Mouse (Mus musculus): ENCODE measurements at regions not wholly inside any gene's neighbourhood (a gene's known extent, or its start where the extent isn't known, plus 50 kb on each side); places are given as distances from the start of the nearest gene placed in this dataset.

DNA sequence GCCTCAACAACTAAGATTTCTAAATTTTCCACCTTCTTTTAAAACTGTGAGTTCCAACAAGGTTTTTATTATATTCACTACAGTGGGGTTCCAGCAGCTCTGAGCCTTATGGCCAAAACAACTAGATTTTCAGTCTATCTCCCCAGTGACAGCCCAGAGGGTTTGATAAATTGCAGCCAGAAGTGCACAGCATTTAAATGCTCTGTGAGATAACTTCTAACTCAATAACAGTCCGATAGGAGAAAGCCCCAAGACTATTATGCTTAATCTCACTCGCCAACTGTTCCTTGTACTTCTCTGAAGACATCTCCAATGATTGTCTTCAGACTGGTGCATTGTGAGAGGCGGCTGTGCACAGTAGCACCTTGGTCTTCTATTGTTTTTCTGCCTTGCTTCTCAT is 2774.5 kb upstream of the Gm7489 start:
- 77% methylated on average over 3 of the region's 3 CpGs for WGBS
- ATAC-seq (replicated peaks; ENCODE audit: low FRiP score, low read depth) (no peak), DNase-seq (ENCODE audit: low spot score) (no peak)
- Histone ChIP-seq H3K4me3 (replicated peaks; ENCODE audit: low read depth, low read length) (no peak overlapping the region), H3K27me3 (ENCODE audit: insufficient read depth, low read length) (no peaks in the 10 kb centered on the region), H3K27ac (no peak overlapping the region), H3K9me3 (replicated peaks; ENCODE audit: low read length) (no peaks in the 10 kb centered on the region), H3K4me2 (ENCODE audit: low read length) (no peak overlapping the region), H3K36me3 (ENCODE audit: insufficient read depth, low read length) (no peaks in the 10 kb centered on the region), H3K4me1 (replicated peaks; ENCODE audit: insufficient read depth, low read length) (no peaks in the 10 kb centered on the region), H3K9ac (ENCODE audit: low read depth, low read length) (no peak overlapping the region)
- TF ChIP-seq CTCF (IDR thresholded peaks at IDR 0.05; ENCODE audit: low read depth): no peak

DNA sequence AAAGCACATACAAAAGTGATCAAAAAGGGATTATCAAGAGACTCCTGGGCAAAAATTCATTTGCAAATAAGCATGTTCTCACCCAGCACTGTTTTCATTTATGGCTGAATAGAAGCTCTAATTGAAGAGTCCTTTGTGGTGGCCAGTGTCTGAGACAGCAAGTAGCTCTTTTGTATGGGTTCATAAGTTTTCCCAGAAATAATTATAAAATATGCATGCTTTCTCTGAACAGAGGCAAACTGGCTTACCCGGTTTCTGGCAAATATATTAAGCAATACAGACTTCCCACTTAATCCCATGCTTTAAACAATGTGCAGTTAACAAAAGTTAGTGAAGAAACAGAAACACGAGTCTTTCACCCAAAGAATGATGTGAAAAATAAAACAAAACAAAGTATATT is 2758.8 kb upstream of the Gm7489 start:
- no peak for ATAC-seq (replicated peaks; ENCODE audit: low FRiP score, low read depth)
- Histone ChIP-seq H3K4me1 (replicated peaks; ENCODE audit: insufficient read depth, low read length) (no peaks in the 10 kb centered on the region), H3K27me3 (ENCODE audit: insufficient read depth, low read length) (no peaks in the 10 kb centered on the region), H3K9me3 (replicated peaks; ENCODE audit: low read length) (no peaks in the 10 kb centered on the region), H3K9ac (ENCODE audit: low read depth, low read length) (no peak overlapping the region), H3K27ac (no peak overlapping the region), H3K4me3 (replicated peaks; ENCODE audit: low read depth, low read length) (no peak overlapping the region), H3K4me2 (ENCODE audit: low read length) (no peak overlapping the region), H3K36me3 (ENCODE audit: insufficient read depth, low read length) (no peaks in the 10 kb centered on the region)
- no peak for TF ChIP-seq CTCF (IDR thresholded peaks at IDR 0.05; ENCODE audit: low read depth)
- no peak for DNase-seq (ENCODE audit: low spot score)
- WGBS: 73% methylated on average over 2 of the region's 2 CpGs

DNA sequence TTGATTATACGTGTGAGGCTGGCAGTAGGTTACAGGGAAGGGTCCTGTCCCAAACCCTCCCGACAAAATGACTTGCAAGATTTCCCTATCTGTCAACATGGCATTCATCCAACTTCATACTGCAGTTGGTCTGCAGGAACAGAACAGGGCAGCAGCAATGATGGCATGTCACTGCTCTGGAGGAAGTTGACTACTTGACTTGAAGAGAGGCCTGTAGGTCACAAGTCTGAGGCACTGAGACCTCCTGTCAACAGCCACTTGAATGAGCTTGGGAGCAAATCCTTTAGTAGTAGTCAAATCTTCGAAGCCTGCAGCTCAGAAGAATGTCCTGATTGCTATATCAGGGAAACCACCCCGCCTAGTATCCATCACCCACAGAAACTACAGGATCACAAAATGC is 2753.7 kb upstream of the Gm7489 start:
- no peak for ATAC-seq (replicated peaks; ENCODE audit: low FRiP score, low read depth)
- H3K4me1 ChIP-seq (replicated peaks; ENCODE audit: insufficient read depth, low read length): no peaks in the 10 kb centered on the region

DNA sequence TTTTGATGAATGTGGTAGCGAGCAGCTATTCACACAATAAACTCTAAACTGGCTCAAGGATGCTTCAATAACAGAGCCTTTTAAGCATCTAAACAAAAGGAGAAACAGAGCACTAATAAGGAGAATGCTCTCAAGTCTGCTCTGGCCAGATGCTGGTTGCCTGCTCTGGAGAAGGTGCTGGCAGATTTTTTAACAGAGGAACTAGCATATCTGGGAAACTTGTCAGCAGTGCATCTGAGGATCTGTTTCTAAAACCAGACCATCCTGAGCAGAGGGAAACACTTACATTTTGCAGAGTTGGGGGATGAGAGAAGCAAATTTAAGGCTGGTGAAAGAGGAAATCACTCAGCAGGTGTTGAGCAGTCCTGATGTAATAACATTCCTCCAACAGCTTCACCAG is 2748.6 kb upstream of the Gm7489 start:
- no peak overlapping the region for H3K27ac ChIP-seq
- no peaks in the 10 kb centered on the region for H3K9me3 ChIP-seq (replicated peaks; ENCODE audit: low read length)
- WGBS: 55% methylated on average over 1 of the region's 1 CpGs
- H3K4me1 ChIP-seq (replicated peaks; ENCODE audit: insufficient read depth, low read length): no peaks in the 10 kb centered on the region
- no peak for DNase-seq (ENCODE audit: low spot score)
- no peaks in the 10 kb centered on the region for H3K27me3 ChIP-seq (ENCODE audit: insufficient read depth, low read length)
- H3K4me2 ChIP-seq (ENCODE audit: low read length): 0 out of 2 replicates have a peak overlapping the region, but pooled peaks have one; percentile 10
- ATAC-seq (replicated peaks; ENCODE audit: low FRiP score, low read depth): no peak
- no peaks in the 10 kb centered on the region for H3K36me3 ChIP-seq (ENCODE audit: insufficient read depth, low read length)
- no peak overlapping the region for H3K4me3 ChIP-seq (replicated peaks; ENCODE audit: low read depth, low read length)
- no peak for TF ChIP-seq CTCF (IDR thresholded peaks at IDR 0.05; ENCODE audit: low read depth)
- H3K9ac ChIP-seq (ENCODE audit: low read depth, low read length): no peak overlapping the region

More for the DNA sequence above, 2753.7 kb upstream of the Gm7489 start:
- no peak for TF ChIP-seq CTCF (IDR thresholded peaks at IDR 0.05; ENCODE audit: low read depth)
- WGBS: 69% methylated on average over 4 of the region's 4 CpGs
- no peak overlapping the region for H3K4me2 ChIP-seq (ENCODE audit: low read length)
- no peaks in the 10 kb centered on the region for H3K27me3 ChIP-seq (ENCODE audit: insufficient read depth, low read length)
- H3K36me3 ChIP-seq (ENCODE audit: insufficient read depth, low read length): no peaks in the 10 kb centered on the region
- H3K27ac ChIP-seq: no peak overlapping the region
- H3K9me3 ChIP-seq (replicated peaks; ENCODE audit: low read length): no peaks in the 10 kb centered on the region
- H3K4me3 ChIP-seq (replicated peaks; ENCODE audit: low read depth, low read length): no peak overlapping the region
- no peak for DNase-seq (ENCODE audit: low spot score)
- H3K9ac ChIP-seq (ENCODE audit: low read depth, low read length): no peak overlapping the region

DNA sequence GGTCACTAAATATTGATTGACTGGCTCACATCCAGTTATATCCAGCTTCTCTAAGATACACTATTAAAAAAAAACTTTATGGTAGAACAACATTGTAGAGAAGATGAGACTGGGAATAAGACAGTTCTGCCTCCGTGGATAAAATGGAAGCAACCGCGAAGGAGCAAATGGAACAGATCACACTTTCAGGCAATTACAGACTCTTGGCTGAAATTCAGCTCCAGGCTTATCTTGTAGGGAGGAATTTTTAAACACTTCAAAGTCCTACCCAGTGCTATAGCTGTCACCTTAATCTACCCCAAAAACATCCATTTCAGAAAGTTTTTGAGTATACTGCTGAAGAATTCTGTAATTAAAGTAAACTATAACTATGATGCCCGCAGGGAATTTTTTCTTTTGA is 2745.2 kb upstream of the Gm7489 start:
- no peak overlapping the region for H3K9ac ChIP-seq (ENCODE audit: low read depth, low read length)
- no peak overlapping the region for H3K4me3 ChIP-seq (replicated peaks; ENCODE audit: low read depth, low read length)
- no peaks in the 10 kb centered on the region for H3K27me3 ChIP-seq (ENCODE audit: insufficient read depth, low read length)
- H3K9me3 ChIP-seq (replicated peaks; ENCODE audit: low read length): no peaks in the 10 kb centered on the region
- H3K27ac ChIP-seq: no peak overlapping the region
- ATAC-seq (replicated peaks; ENCODE audit: low FRiP score, low read depth) (no peak), DNase-seq (ENCODE audit: low spot score) (no peak)
- TF ChIP-seq CTCF (IDR thresholded peaks at IDR 0.05; ENCODE audit: low read depth): no peak
- no peaks in the 10 kb centered on the region for H3K4me1 ChIP-seq (replicated peaks; ENCODE audit: insufficient read depth, low read length)
- no peaks in the 10 kb centered on the region for H3K36me3 ChIP-seq (ENCODE audit: insufficient read depth, low read length)
- no peak overlapping the region for H3K4me2 ChIP-seq (ENCODE audit: low read length)
- 48% methylated on average over 4 of the region's 4 CpGs for WGBS

DNA sequence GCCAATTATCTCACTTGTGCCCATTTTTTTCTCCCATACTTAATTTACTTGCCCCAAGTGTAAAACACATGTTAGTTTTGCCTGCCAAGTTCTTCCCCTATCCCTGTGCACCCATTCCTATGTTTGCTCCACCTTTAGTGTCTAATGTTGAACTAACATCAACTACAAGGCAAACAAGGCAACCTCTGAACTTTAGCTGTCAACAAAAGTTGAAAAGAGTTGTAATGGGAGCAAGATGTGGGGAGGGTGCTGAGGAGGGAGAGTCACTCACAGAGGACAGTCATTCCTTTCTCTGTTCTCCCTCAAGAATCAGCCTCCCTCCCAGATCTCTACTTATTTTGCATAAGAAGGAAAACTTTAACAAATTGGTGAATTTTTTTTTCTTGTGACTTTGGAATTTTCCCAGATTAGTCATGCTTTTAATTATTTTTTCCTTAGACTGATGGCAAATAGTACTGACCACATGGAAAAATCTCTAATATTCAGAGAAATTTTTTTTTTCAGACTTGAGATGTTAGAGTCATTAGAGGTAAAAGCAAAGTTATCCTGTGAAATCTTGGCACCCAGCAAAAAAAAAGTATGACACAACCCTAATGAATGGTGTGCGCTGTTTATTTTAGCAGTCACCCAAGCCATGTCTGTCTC is 2710.6 kb upstream of the Gm7489 start:
- Histone ChIP-seq H3K27ac (no peak overlapping the region), H3K27me3 (ENCODE audit: insufficient read depth, low read length) (no peaks in the 10 kb centered on the region), H3K9ac (ENCODE audit: low read depth, low read length) (no peak overlapping the region), H3K4me1 (replicated peaks; ENCODE audit: insufficient read depth, low read length) (no peaks in the 10 kb centered on the region), H3K9me3 (replicated peaks; ENCODE audit: low read length) (no peaks in the 10 kb centered on the region), H3K4me2 (ENCODE audit: low read length) (no peak overlapping the region), H3K36me3 (ENCODE audit: insufficient read depth, low read length) (no peaks in the 10 kb centered on the region), H3K4me3 (replicated peaks; ENCODE audit: low read depth, low read length) (no peak overlapping the region)
- no peak for TF ChIP-seq CTCF (IDR thresholded peaks at IDR 0.05; ENCODE audit: low read depth)
- ATAC-seq (replicated peaks; ENCODE audit: low FRiP score, low read depth): no peak
- DNase-seq (ENCODE audit: low spot score): no peak
- WGBS: 95% methylated on average over 1 of the region's 1 CpGs

DNA sequence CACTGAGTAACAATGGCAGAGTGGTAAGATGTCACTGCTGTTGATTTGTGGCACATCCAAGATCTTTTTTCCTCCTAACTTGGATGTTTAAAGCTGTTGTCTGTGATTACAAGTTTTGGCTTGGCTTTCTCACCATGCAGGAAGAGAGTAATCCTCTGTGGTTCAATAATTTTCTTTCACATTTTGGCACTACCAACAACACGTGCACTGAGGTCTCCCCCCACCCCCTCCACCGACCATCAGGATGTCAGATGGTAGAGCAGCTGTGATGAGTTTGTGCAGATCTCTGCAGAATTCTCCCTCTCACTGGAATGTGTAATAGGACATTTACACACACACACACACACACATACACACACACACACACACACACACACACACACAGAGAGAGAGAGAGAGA is 2708.2 kb upstream of the Gm7489 start:
- 61% methylated on average over 2 of the region's 2 CpGs for WGBS
- Histone ChIP-seq H3K27me3 (ENCODE audit: insufficient read depth, low read length) (no peaks in the 10 kb centered on the region), H3K9me3 (replicated peaks; ENCODE audit: low read length) (no peaks in the 10 kb centered on the region), H3K4me2 (ENCODE audit: low read length) (no peak overlapping the region), H3K4me1 (replicated peaks; ENCODE audit: insufficient read depth, low read length) (no peaks in the 10 kb centered on the region), H3K9ac (ENCODE audit: low read depth, low read length) (no peak overlapping the region), H3K27ac (no peak overlapping the region), H3K4me3 (replicated peaks; ENCODE audit: low read depth, low read length) (no peak overlapping the region), H3K36me3 (ENCODE audit: insufficient read depth, low read length) (no peaks in the 10 kb centered on the region)
- no peak for ATAC-seq (replicated peaks; ENCODE audit: low FRiP score, low read depth)
- DNase-seq (ENCODE audit: low spot score): no peak
- no peak for TF ChIP-seq CTCF (IDR thresholded peaks at IDR 0.05; ENCODE audit: low read depth)
